Mouse (Mus musculus) intestine, embryonic 15.5 days (tissue): ENCODE results near the gene Gpr176. TPM values are rescaled to one million over a fixed set of nuclear protein-coding genes. Genes with fewer than 3 reads are reported as not detected.
"Not testable (repeated sequence)": the region's sequence is repeated elsewhere in the genome, so short reads cannot be mapped to it uniquely, and the experiment has no call there.

Experiments
- ATAC-seq: fragments of 200-750 bp; cut with Nextera tagmentation; 2 replicates; pipeline ENCODE4 v1.8.0; 2017; ENCODE audit warnings: moderate TSS enrichment, moderate library complexity
- H3K27ac ChIP-seq: fragments of 300-500 bp; sonication (generic); 2 replicates; pipeline ENCODE4 v1.5.1; 2015; ENCODE audit warnings: mild to moderate bottlenecking, inconsistent platforms
- H3K27me3 ChIP-seq: fragments of 300-500 bp; sonication (generic); replicated peaks from 2 replicates; pipeline ENCODE4 v1.6.1; 2015; ENCODE audit warnings: inconsistent platforms
- H3K36me3 ChIP-seq: fragments of 300-500 bp; sonication (generic); 2 replicates; pipeline ENCODE4 v1.6.1; 2015; ENCODE audit warnings: inconsistent platforms
- H3K4me1 ChIP-seq: fragments of 300-500 bp; sonication (generic); replicated peaks from 2 replicates; pipeline ENCODE4 v1.6.1; 2015; ENCODE audit warnings: inconsistent platforms
- H3K4me2 ChIP-seq: fragments of 300-500 bp; sonication (generic); replicated peaks from 2 replicates; pipeline ENCODE4 v1.6.1; 2015; ENCODE audit warnings: mild to moderate bottlenecking, inconsistent platforms
- H3K4me3 ChIP-seq: fragments of 300-500 bp; sonication (generic); replicated peaks from 2 replicates; pipeline ENCODE4 v1.5.1; 2015; ENCODE audit warnings: inconsistent platforms
- H3K9ac ChIP-seq: fragments of 300-500 bp; sonication (generic); 2 replicates; pipeline ENCODE4 v1.6.1; 2015; ENCODE audit warnings: inconsistent platforms
- H3K9me3 ChIP-seq: fragments of 300-500 bp; sonication (generic); 2 replicates; pipeline ENCODE4 v1.6.1; 2016; ENCODE audit warnings: inconsistent platforms
- WGBS: fragments of 180-500 bp; shearing (Covaris S2); methylation state at CpG from one replicate; pipeline ENCODE4 v1.1.7; 2015; 5-methylcytosine and 5-hydroxymethylcytosine counted together
- polyA plus RNA-seq: library from polyadenylated mRNA; unstranded; fragments of >200 nt; fragmentation: Nextera tagmentation; extraction: Ambion mirVana; gene quantifications from 2 replicates; pipeline ENCODE4 v1.2.1, GENCODE M21; 2015

Gene Gpr176
- polyA plus RNA-seq, 1 experiment from 2014 or later: 0.44 TPM

DNA sequence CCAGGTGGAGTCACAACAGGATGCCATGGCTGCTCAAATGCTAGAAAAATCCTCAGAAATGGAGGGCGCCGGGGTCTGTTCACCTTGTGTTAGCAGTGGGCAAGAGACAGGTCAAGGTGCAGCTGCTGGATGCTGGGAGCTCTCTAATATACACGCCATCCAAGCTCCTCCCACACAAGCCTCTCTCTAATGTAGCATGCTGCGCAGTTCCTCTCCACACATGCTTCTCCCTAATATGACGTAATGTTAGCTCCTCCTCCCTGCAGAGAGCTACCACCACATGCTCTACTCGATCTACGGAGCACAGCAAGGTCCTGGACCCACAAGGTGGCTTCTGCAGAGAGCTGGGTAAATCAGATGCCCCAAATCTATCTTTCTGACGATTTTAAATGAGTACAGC, 65.7 kb downstream of the Gpr176 start:
- WGBS: 58% methylated on average over 8 of the region's 8 CpGs
- Histone ChIP-seq H3K4me3 (no peak overlapping the region), H3K27ac (no peak overlapping the region), H3K4me1 (no peaks in the 10 kb centered on the region), H3K36me3 (no peaks in the 10 kb centered on the region), H3K4me2 (no peak overlapping the region), H3K27me3 (no peaks in the 10 kb centered on the region), H3K9ac (no peak overlapping the region), H3K9me3 (no peaks in the 10 kb centered on the region)
- ATAC-seq: peak; percentile 72

DNA sequence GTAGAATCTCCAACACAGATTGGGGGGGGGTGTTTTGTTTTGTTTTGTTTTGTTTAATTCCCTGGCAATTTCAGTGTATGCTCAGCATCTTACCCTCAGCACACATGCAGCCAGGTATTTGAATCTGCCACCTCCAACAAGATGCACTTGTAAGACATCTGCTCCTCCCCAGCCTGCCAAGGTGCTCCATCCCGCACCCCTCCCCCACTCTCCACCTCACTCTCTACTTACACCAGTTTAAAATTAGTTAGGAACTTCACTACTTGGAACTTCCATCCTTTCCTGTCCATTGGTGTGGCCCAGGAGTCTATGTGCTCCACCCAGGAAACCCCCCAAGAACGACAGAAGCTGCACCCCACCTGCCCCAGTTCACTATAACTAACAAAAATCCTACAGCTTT, 66.3 kb downstream of the Gpr176 start:
- no peak overlapping the region for H3K4me2 ChIP-seq
- WGBS: 69% methylated on average over 2 of the region's 2 CpGs
- ATAC-seq: peak; percentile 12; the same call in 1 of the 2 replicates
- no peak overlapping the region for H3K27ac ChIP-seq
- no peaks in the 10 kb centered on the region for H3K9me3 ChIP-seq
- no peak overlapping the region for H3K9ac ChIP-seq
- no peaks in the 10 kb centered on the region for H3K36me3 ChIP-seq
- no peak overlapping the region for H3K4me3 ChIP-seq
- no peaks in the 10 kb centered on the region for H3K27me3 ChIP-seq
- no peaks in the 10 kb centered on the region for H3K4me1 ChIP-seq

DNA sequence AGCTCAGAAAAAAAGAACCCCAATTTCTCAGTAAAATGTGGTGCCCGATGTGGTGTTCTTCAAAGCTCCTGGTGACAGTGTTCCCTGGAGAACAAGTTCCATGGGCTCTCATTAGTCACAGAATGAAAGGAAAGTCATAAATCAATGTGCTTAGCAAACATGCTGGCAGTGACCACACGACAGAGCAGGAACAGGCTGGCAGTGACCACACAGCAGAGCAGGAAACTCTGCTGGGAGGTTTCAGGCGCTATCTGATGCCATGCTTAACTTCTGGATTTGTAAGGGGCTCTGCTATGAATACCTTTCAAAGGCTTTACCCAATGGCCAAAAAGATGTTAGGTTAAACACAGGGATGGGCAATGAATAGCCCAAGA, 66.7 kb downstream of the Gpr176 start:
- peak; percentile 58 for ATAC-seq

DNA sequence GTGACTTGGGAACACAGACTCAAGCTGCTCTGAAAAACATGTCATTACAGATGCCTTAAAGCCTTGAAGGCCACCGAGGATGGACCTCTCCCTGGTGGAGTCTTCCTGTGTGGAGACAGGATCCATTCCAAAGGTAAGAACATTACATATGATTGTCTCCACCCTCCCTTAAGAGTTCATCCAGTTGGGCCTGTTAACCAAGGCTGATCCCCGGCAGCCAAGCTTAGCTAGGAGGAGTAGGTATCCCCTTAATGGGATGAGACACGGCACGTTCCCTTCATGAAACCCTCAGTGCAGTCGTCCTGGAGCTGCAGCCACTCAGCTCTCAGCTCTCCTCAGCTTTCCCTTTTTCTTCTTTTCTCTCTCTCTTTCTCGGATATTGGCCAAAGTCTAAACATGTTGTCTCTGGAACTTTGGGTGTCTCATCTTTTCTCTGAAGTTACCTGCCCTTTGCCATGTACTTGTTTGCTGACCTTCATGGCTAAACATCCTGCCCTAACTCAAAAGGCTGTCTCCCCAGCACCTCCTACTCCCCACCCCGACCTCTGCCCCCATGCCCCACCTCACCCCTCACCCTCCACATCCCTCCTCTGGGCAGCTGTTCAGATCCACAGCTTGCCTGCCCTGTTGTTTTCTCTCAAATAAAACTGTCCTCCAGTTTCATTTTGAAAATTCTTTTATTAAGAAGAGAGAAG, 67.2 kb downstream of the Gpr176 start:
- 54% methylated on average over 7 of the region's 7 CpGs for WGBS
- Histone ChIP-seq H3K9me3 (no peaks in the 10 kb centered on the region), H3K27me3 (no peaks in the 10 kb centered on the region)

More for the DNA sequence above, 66.7 kb downstream of the Gpr176 start:
- WGBS: 18% methylated on average over 3 of the region's 3 CpGs
- Histone ChIP-seq H3K9ac (no peak overlapping the region), H3K36me3 (no peaks in the 10 kb centered on the region), H3K4me1 (no peaks in the 10 kb centered on the region), H3K27ac (no peak overlapping the region), H3K4me3 (no peak overlapping the region), H3K9me3 (no peaks in the 10 kb centered on the region), H3K27me3 (no peaks in the 10 kb centered on the region), H3K4me2 (no peak overlapping the region)

DNA sequence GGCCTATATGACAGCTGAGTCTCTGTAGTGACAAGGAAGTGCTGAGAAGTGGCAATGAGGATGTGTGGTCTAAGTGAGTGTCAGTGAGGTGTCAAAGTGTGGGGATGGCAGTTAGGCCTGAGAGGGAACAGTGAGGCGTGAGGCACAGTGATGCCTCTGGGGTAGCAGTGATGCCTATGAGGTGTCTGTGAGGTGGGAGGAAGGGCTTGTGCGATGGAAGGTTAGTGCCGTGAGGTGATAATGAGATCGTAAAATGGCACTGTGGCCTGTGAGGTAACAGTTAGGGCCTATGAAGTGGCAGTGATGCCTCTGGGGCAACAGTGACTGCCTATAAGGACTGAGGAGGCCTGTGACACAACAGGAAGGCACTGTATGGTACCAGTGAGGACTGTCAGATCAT, 69.8 kb downstream of the Gpr176 start:
- no peaks in the 10 kb centered on the region for H3K36me3 ChIP-seq
- no peak for ATAC-seq

More for the DNA sequence above, 67.2 kb downstream of the Gpr176 start:
- no peaks in the 10 kb centered on the region for H3K36me3 ChIP-seq
- no peak overlapping the region for H3K27ac ChIP-seq
- H3K4me1 ChIP-seq: no peaks in the 10 kb centered on the region
- no peak overlapping the region for H3K4me2 ChIP-seq
- ATAC-seq: no peak
- H3K9ac ChIP-seq: no peak overlapping the region
- no peak overlapping the region for H3K4me3 ChIP-seq

DNA sequence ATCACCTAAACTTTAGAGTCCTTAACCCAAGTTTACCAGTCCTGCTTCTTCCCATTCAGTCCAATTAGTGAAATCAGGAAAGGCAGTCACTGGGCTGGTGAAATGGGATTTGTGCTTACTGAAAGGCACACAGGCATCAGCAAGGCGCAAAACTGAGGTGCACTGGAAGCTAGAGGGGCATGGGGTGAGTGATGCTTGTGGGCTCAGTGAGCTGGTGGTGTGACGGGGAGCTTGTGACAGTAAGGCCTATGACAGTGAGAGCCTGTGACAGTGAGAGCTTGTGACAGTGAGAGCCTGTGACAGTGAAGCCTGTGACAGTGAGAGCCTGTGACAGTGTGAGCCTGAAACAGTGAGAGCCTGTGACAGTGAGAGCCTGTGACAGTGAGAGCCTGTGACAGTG, 71.6 kb downstream of the Gpr176 start:
- Histone ChIP-seq H3K4me1 (no peaks in the 10 kb centered on the region), H3K36me3 (no peaks in the 10 kb centered on the region), H3K4me3 (no peak overlapping the region), H3K9ac (no peak overlapping the region), H3K9me3 (no peaks in the 10 kb centered on the region), H3K4me2 (no peak overlapping the region), H3K27ac (no peak overlapping the region), H3K27me3 (no peaks in the 10 kb centered on the region)
- no peak for ATAC-seq
- WGBS: 91% methylated on average over 2 of the region's 2 CpGs

More for the DNA sequence above, 69.8 kb downstream of the Gpr176 start:
- Histone ChIP-seq H3K4me2 (no peak overlapping the region), H3K4me1 (no peaks in the 10 kb centered on the region), H3K9ac (no peak overlapping the region), H3K9me3 (no peaks in the 10 kb centered on the region), H3K27me3 (no peaks in the 10 kb centered on the region), H3K27ac (no peak overlapping the region), H3K4me3 (no peak overlapping the region)
- WGBS: 57% methylated on average over 4 of the region's 4 CpGs

DNA sequence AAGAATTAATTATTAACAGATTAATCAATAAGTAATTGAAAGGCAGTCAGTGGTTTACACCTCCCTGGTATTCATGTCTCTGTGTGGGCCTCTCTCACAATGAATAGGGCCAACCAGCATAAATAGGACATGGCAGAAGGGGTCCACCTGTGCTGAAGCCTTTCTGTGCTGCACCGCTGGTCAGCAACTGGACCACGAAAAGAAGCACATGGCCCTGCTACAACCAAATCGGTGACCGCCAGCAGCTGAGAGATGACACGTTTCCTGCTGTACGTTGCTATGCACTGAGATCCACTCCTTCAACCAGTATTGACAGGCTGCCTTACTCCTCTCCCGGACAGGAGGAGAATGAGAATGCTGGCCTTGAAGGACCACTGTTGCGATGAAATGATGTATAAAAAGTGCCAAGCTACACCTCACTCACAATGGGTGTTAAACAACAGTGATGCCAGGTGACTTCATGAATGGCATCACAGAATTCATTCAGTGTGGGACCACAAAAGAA, 72.1 kb downstream of the Gpr176 start:
- no peak for ATAC-seq

DNA sequence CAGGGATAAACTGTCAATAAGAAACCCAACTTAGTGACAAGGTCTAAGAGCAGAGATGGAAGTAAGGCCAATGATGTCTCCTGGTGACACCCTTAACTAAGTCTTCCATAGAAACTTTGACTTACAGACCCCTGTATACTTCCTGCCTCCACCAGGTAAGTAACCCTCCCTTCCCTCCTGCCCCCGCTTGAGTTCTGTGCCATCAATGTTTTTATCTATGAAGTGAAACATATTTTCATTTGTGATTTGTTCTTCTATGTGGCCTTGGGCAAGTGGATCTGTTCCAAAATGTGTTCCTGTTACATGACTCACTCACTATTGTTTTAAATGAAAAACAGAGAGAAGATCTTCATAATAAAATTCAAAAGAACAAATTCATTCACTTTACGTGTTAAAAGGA, 73.2 kb downstream of the Gpr176 start:
- 93% methylated on average over 2 of the region's 2 CpGs for WGBS
- Histone ChIP-seq H3K27me3 (no peaks in the 10 kb centered on the region), H3K4me2 (no peak overlapping the region), H3K9ac (no peak overlapping the region), H3K9me3 (no peaks in the 10 kb centered on the region), H3K36me3 (no peaks in the 10 kb centered on the region), H3K4me1 (no peaks in the 10 kb centered on the region), H3K27ac (no peak overlapping the region), H3K4me3 (no peak overlapping the region)
- ATAC-seq: no peak

More for the DNA sequence above, 72.1 kb downstream of the Gpr176 start:
- H3K27ac ChIP-seq: no peak overlapping the region
- no peak overlapping the region for H3K4me2 ChIP-seq
- no peaks in the 10 kb centered on the region for H3K4me1 ChIP-seq
- H3K9me3 ChIP-seq: no peaks in the 10 kb centered on the region
- no peaks in the 10 kb centered on the region for H3K36me3 ChIP-seq
- no peak overlapping the region for H3K4me3 ChIP-seq
- no peak overlapping the region for H3K9ac ChIP-seq
- WGBS: 83% methylated on average over 8 of the region's 8 CpGs
- no peaks in the 10 kb centered on the region for H3K27me3 ChIP-seq

DNA sequence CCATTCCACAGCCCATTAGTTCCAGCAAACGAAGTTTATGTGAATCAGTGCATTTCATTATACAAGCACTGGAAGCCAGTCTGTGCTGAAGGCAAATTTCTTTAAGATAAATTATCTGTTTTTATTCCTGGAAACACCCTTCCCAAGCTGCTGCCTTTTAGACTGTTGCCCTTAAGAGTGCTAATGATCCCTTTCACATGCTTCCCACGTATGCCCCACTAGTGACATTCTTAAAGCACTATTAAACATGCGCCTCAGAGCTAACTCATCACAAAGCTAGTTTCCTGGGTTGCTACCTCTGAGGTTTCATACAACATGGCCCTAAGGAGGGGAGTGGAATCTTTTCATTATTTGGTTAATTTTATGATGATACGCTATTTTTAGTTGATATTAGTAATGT, 74.6 kb downstream of the Gpr176 start:
- H3K9me3 ChIP-seq: no peaks in the 10 kb centered on the region
- 75% methylated on average over 4 of the region's 4 CpGs for WGBS
- H3K4me3 ChIP-seq: no peak overlapping the region
- no peak overlapping the region for H3K9ac ChIP-seq
- no peak for ATAC-seq
- no peak overlapping the region for H3K4me2 ChIP-seq
- no peaks in the 10 kb centered on the region for H3K27me3 ChIP-seq
- H3K27ac ChIP-seq: no peak overlapping the region
- H3K4me1 ChIP-seq: no peaks in the 10 kb centered on the region
- no peaks in the 10 kb centered on the region for H3K36me3 ChIP-seq

DNA sequence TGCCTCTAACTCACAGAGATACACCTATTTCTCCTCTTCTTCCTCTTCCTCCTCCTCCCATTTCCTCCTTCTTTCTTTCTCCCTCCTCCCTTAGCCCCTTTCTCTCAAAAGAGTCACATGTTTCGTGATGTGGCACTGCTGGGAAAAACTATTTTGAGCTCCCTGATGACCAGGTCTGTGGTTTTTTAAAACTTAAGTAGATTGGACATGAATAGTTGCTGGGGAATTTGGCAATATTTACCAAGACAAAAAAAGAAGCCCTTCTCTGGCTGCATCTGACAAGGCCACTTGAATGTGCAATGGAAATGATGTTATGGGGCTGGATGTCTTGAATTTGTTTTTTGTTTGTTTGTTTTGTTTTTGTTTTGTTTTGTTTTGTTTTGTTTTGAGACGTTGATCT, 75.3 kb downstream of the Gpr176 start:
- H3K27me3 ChIP-seq: no peaks in the 10 kb centered on the region
- no peak overlapping the region for H3K4me2 ChIP-seq
- H3K9me3 ChIP-seq: no peaks in the 10 kb centered on the region
- no peaks in the 10 kb centered on the region for H3K4me1 ChIP-seq
- no peak for ATAC-seq
- no peaks in the 10 kb centered on the region for H3K36me3 ChIP-seq
- no peak overlapping the region for H3K27ac ChIP-seq
- WGBS: 67% methylated on average over 2 of the region's 2 CpGs
- no peak overlapping the region for H3K4me3 ChIP-seq
- no peak overlapping the region for H3K9ac ChIP-seq

DNA sequence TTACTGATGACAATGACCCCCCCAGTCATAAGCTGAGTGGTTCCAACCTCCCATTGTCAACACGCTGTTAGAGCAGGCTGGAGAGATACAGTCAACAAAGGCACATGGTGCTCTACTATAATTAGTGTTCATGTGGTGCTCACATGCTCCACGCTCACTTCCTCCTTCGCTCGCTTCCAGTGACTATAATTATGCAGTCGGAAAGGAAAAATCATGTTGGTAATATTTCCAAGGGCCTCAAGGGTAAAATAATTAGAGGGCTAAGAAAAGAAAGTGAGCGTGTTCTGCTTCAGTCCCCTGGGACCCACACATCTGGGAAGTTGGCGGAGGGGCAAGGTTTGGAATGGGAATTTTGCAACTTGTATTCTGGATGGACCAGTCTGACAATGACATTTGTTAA, 77.7 kb downstream of the Gpr176 start:
- Histone ChIP-seq H3K36me3 (no peaks in the 10 kb centered on the region), H3K4me1 (no peaks in the 10 kb centered on the region)
- ATAC-seq: no peak

DNA sequence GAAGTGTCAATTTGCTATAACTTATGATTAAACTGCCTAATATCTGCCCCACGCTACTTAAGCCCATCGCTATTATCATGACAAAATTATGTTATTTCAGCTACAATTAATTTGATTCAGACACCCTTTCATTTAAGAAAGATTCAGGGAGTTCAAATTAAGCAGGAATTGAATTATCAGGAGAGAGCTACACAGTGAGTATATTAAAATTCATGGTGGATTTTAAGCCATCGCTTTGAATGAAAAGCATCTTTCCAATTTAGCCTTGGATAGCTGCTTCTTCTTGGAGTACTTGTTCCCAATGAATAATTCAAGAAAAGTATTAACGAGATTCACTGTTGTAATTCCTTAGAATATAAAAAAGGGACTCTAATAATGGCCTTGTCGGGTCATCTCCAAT, 79.6 kb downstream of the Gpr176 start:
- Histone ChIP-seq H3K9me3 (no peaks in the 10 kb centered on the region), H3K4me1 (no peaks in the 10 kb centered on the region), H3K4me3 (no peak overlapping the region), H3K36me3 (no peaks in the 10 kb centered on the region), H3K27ac (no peak overlapping the region), H3K27me3 (no peaks in the 10 kb centered on the region), H3K4me2 (no peak overlapping the region), H3K9ac (no peak overlapping the region)
- ATAC-seq: no peak
- 94% methylated on average over 5 of the region's 5 CpGs for WGBS

More for the DNA sequence above, 77.7 kb downstream of the Gpr176 start:
- no peak overlapping the region for H3K9ac ChIP-seq
- H3K27ac ChIP-seq: no peak overlapping the region
- WGBS: 75% methylated on average over 7 of the region's 7 CpGs
- no peaks in the 10 kb centered on the region for H3K27me3 ChIP-seq
- no peak overlapping the region for H3K4me3 ChIP-seq
- H3K9me3 ChIP-seq: no peaks in the 10 kb centered on the region
- no peak overlapping the region for H3K4me2 ChIP-seq

DNA sequence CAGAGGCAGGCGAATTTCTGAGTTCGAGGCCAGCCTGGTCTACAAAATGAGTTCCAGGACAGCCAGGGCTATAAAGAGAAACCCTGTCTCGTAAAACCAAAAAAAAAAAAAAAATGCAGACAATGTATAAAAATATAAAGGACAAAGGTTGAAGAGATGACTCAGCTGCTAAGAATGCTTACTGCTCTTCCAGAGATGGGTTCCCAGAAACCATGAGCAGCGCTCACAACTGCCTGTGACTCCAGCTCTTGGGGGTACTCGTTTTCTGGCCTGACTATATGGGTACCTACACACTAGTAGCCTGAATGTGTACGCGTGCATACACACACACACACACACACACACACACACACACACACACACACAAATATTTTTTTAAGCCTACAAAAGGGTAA, 84.2 kb downstream of the Gpr176 start:
- H3K9ac ChIP-seq, H3K4me1 ChIP-seq, H3K27me3 ChIP-seq, H3K4me2 ChIP-seq, ATAC-seq, H3K9me3 ChIP-seq, H3K36me3 ChIP-seq, H3K4me3 ChIP-seq, H3K27ac ChIP-seq: not testable (repeated sequence)
- WGBS: 76% methylated on average over 7 of the region's 7 CpGs
